Mouse (Mus musculus) neural tube, embryonic 12.5 days (tissue): ENCODE data around the gene Tuba1b. TPM values are rescaled to one million over a fixed set of nuclear protein-coding genes. Genes with fewer than 3 reads are reported as not detected.

Source experiments
- ATAC-seq: fragments of 200-750 bp; cut with Nextera tagmentation; 2 replicates; pipeline ENCODE4 v1.8.0; 2017; ENCODE audit warnings: low read depth, mild to moderate bottlenecking, moderate TSS enrichment, moderate library complexity; ENCODE audit not compliant: low FRiP score
- H3K27ac ChIP-seq: fragments of 300-500 bp; sonication (generic); 2 replicates; pipeline ENCODE4 v1.5.1; 2016
- H3K27me3 ChIP-seq: fragments of 300-500 bp; sonication (generic); replicated peaks from 2 replicates; pipeline ENCODE4 v1.6.1; 2016; ENCODE audit warnings: mild to moderate bottlenecking
- H3K36me3 ChIP-seq: fragments of 300-500 bp; sonication (generic); 2 replicates; pipeline ENCODE4 v1.6.1; 2016; ENCODE audit warnings: mild to moderate bottlenecking
- H3K4me1 ChIP-seq: fragments of 300-500 bp; sonication (generic); 2 replicates; pipeline ENCODE4 v1.6.1; 2016
- H3K4me2 ChIP-seq: fragments of 300-500 bp; sonication (generic); replicated peaks from 2 replicates; pipeline ENCODE4 v1.6.1; 2016; ENCODE audit warnings: mild to moderate bottlenecking
- H3K4me3 ChIP-seq: fragments of 300-500 bp; sonication (generic); 2 replicates; pipeline ENCODE4 v1.5.1; 2016
- H3K9ac ChIP-seq: fragments of 300-500 bp; sonication (generic); 2 replicates; pipeline ENCODE4 v1.6.1; 2016; ENCODE audit warnings: mild to moderate bottlenecking
- H3K9me3 ChIP-seq: fragments of 300-500 bp; sonication (generic); 2 replicates; pipeline ENCODE4 v1.6.1; 2016; ENCODE audit warnings: mild to moderate bottlenecking
- WGBS: fragments of 180-500 bp; shearing (Covaris S2); methylation state at CpG from one replicate; pipeline ENCODE4 v1.1.7; 2016; 5-methylcytosine and 5-hydroxymethylcytosine counted together
- polyA plus RNA-seq: library from polyadenylated mRNA; unstranded; fragments of >200 nt; fragmentation: Nextera tagmentation; extraction: Ambion mirVana; gene quantifications from 2 replicates; pipeline ENCODE4 v1.2.1, GENCODE M21; 2016

The Tuba1b gene
- polyA plus RNA-seq, 1 experiment from 2014 or later = 1,299 TPM

GRCm38 (mm10) chr15:98916016-98916415 is 18.3 kb downstream of the Tuba1b start:
- Histone ChIP-seq H3K27ac (no peak overlapping the region), H3K4me3 (peak overlapping the region; percentile 88; the same call in 1 of the 2 replicates), H3K27me3 (no peaks in the 10 kb centered on the region), H3K9ac (peak overlapping the region; percentile 90; the same call in 1 of the 2 replicates), H3K4me1 (peaks cover 26% of the 10 kb centered on the region), H3K36me3 (peaks cover 40% of the 10 kb centered on the region), H3K4me2 (peak overlapping the region; percentile 83), H3K9me3 (no peaks in the 10 kb centered on the region)
- WGBS = 90% methylated on average over 4 of the region's 4 CpGs
- ATAC-seq = no peak

GRCm38 (mm10) chr15:98914903-98915302 is 19.5 kb downstream of the Tuba1b start:
- no peak overlapping the region for H3K27ac ChIP-seq
- H3K36me3 ChIP-seq = peaks cover 51% of the 10 kb centered on the region
- H3K4me1 ChIP-seq = peaks cover 26% of the 10 kb centered on the region
- 90% methylated on average over 6 of the region's 6 CpGs for WGBS
- 0 out of 2 replicates have a peak overlapping the region, but pooled peaks have one; percentile 3 for H3K4me2 ChIP-seq
- H3K4me3 ChIP-seq = no peak overlapping the region
- no peaks in the 10 kb centered on the region for H3K9me3 ChIP-seq
- ATAC-seq = no peak
- H3K27me3 ChIP-seq = no peaks in the 10 kb centered on the region
- no peak overlapping the region for H3K9ac ChIP-seq

- 25% methylated on average over 10 of the region's 10 CpGs for WGBS
- Histone ChIP-seq H3K27me3 (peaks cover 10% of the 10 kb centered on the region), H3K4me3 (no peak overlapping the region), H3K4me1 (no peaks in the 10 kb centered on the region), H3K36me3 (peaks cover 64% of the 10 kb centered on the region), H3K9me3 (no peaks in the 10 kb centered on the region), H3K27ac (no peak overlapping the region), H3K4me2 (no peak overlapping the region), H3K9ac (no peak overlapping the region)
- ATAC-seq = no peak
Observed at GRCm38 (mm10) chr15:98904692-98905091, 29.7 kb downstream of the Tuba1b start.

GRCm38 (mm10) chr15:98902600-98902999 is 31.8 kb downstream of the Tuba1b start:
- Histone ChIP-seq H3K9me3 (no peaks in the 10 kb centered on the region), H3K27me3 (peaks cover 31% of the 10 kb centered on the region), H3K4me3 (no peak overlapping the region), H3K9ac (no peak overlapping the region), H3K36me3 (peaks cover 43% of the 10 kb centered on the region), H3K4me2 (no peak overlapping the region), H3K27ac (no peak overlapping the region), H3K4me1 (peaks cover 8% of the 10 kb centered on the region)
- WGBS = 88% methylated on average over 2 of the region's 2 CpGs
- no peak for ATAC-seq

- Histone ChIP-seq H3K27me3 (peaks cover 42% of the 10 kb centered on the region), H3K4me2 (no peak overlapping the region), H3K36me3 (peaks cover 33% of the 10 kb centered on the region), H3K9ac (no peak overlapping the region), H3K9me3 (no peaks in the 10 kb centered on the region), H3K4me3 (no peak overlapping the region), H3K27ac (no peak overlapping the region), H3K4me1 (peaks cover 8% of the 10 kb centered on the region)
- 65% methylated on average over 1 of the region's 1 CpGs for WGBS
- ATAC-seq = no peak
Observed at GRCm38 (mm10) chr15:98901530-98901929, 32.8 kb downstream of the Tuba1b start.

GRCm38 (mm10) chr15:98897928-98898800 is 36.2 kb downstream of the Tuba1b start, which contains the start of gene Dhh:
TSS of gene Dhh (minus strand) at chr15:98898540.
- WGBS = 1% methylated on average over 41 of the region's 41 CpGs
- Histone ChIP-seq H3K27ac (no peak within 1 kb of the TSS), H3K4me2 (peak within 1 kb of the TSS; percentile 43), H3K4me1 (peaks cover 33% of the 10 kb centered on the region), H3K4me3 (no peak within 1 kb of the TSS), H3K36me3 (peaks cover 7% of the 10 kb centered on the region), H3K9ac (no peak within 1 kb of the TSS), H3K9me3 (no peaks in the 10 kb centered on the region), H3K27me3 (peaks cover 76% of the 10 kb centered on the region)
- ATAC-seq = no peak

- no peak overlapping the region for H3K27ac ChIP-seq
- peaks cover 82% of the 10 kb centered on the region for H3K27me3 ChIP-seq
- 0 out of 2 replicates have a peak, but pooled peaks cover under 1% of the 10 kb centered on the region for H3K36me3 ChIP-seq
- WGBS = 1% methylated on average over 10 of the region's 10 CpGs
- no peak overlapping the region for H3K9ac ChIP-seq
- no peak for ATAC-seq
- peak overlapping the region; percentile 43 for H3K4me2 ChIP-seq
- H3K9me3 ChIP-seq = no peaks in the 10 kb centered on the region
- no peak overlapping the region for H3K4me3 ChIP-seq
- H3K4me1 ChIP-seq = peaks cover 33% of the 10 kb centered on the region
Observed at GRCm38 (mm10) chr15:98897495-98897894, 36.9 kb downstream of the Tuba1b start.

- peak overlapping the region; percentile 23 for H3K4me3 ChIP-seq
- H3K27ac ChIP-seq = no peak overlapping the region
- H3K9ac ChIP-seq = peak overlapping the region; percentile 35
- 1% methylated on average over 41 of the region's 41 CpGs for WGBS
- no peaks in the 10 kb centered on the region for H3K36me3 ChIP-seq
- peaks cover 33% of the 10 kb centered on the region for H3K4me1 ChIP-seq
- peaks cover 93% of the 10 kb centered on the region for H3K27me3 ChIP-seq
- H3K9me3 ChIP-seq = no peaks in the 10 kb centered on the region
- ATAC-seq = no peak
- H3K4me2 ChIP-seq = peak overlapping the region; percentile 92
Observed at GRCm38 (mm10) chr15:98895635-98896589, 38.5 kb downstream of the Tuba1b start.

- peak overlapping the region; percentile 92 for H3K4me2 ChIP-seq
- H3K27ac ChIP-seq = no peak overlapping the region
- H3K9ac ChIP-seq = 0 out of 2 replicates have a peak overlapping the region, but pooled peaks have one; percentile 35
- no peaks in the 10 kb centered on the region for H3K36me3 ChIP-seq
- WGBS = 1% methylated on average over 38 of the region's 38 CpGs
- peak overlapping the region; percentile 41 for H3K4me3 ChIP-seq
- no peaks in the 10 kb centered on the region for H3K9me3 ChIP-seq
- no peak for ATAC-seq
- H3K4me1 ChIP-seq = peaks cover 33% of the 10 kb centered on the region
- H3K27me3 ChIP-seq = peaks cover 85% of the 10 kb centered on the region
Observed at GRCm38 (mm10) chr15:98894746-98895634, 39.4 kb downstream of the Tuba1b start.

- Histone ChIP-seq H3K36me3 (no peaks in the 10 kb centered on the region), H3K27me3 (peaks cover 78% of the 10 kb centered on the region), H3K9ac (peak within 1 kb of the TSS; percentile 51), H3K9me3 (no peaks in the 10 kb centered on the region), H3K27ac (no peak within 1 kb of the TSS), H3K4me2 (peak within 1 kb of the TSS; percentile 92), H3K4me3 (peak within 1 kb of the TSS; percentile 41), H3K4me1 (peaks cover 33% of the 10 kb centered on the region)
- WGBS = under 1% methylated on average over 77 of the region's 77 CpGs
- no peak for ATAC-seq
Observed at GRCm38 (mm10) chr15:98893940-98894745, 40.2 kb downstream of the Tuba1b start, which contains the start of gene Rhebl1. TSS of gene Rhebl1 (minus strand) at chr15:98894540.
